Mouse (Mus musculus): ENCODE measurements at regions not wholly inside any gene's neighbourhood (a gene's known extent, or its start where the extent isn't known, plus 50 kb on each side); places are given as distances from the start of the nearest gene placed in this dataset.

GRCm38 (mm10) chr14:46277832-46278611, 101.2 kb upstream of the Gm15217 start:
- no peak for DNase-seq (ENCODE audit: low spot score in 2 of 2)

- DNase-seq (ENCODE audit: low spot score in 2 of 2): no peak
Observed at GRCm38 (mm10) chr14:46292398-46292797, 86.8 kb upstream of the Gm15217 start.

- DNase-seq (ENCODE audit: low spot score in 2 of 2): no peak
Observed at GRCm38 (mm10) chr14:46296275-46296674, 82.9 kb upstream of the Gm15217 start.

DNA sequence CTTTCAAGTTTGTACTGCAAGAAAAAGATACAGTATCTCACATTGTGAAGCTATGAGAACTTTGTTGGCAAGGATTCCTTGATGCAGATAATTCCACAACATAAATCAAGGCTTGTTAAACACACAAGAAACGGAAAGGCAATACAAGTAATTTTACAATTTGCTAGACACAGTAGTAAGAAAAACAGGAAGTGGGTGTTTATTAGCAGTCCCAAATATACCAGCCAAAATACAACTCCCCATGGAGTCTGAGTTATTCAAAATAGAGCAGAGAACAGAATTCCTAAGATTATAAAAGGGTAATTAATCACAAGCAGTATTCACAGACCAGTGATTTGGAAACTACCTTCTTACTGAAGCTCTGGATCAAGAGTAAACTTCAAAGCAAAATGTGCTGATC, 78.7 kb upstream of the Gm15217 start:
- DNase-seq (ENCODE audit: low spot score in 2 of 2): no peak

- no peak for DNase-seq (ENCODE audit: low spot score in 2 of 2)
Observed at GRCm38 (mm10) chr14:46302601-46303000, 76.6 kb upstream of the Gm15217 start.

GRCm38 (mm10) chr14:46305267-46305666, 73.9 kb upstream of the Gm15217 start:
- no peak for DNase-seq (ENCODE audit: low spot score in 2 of 2)

DNA sequence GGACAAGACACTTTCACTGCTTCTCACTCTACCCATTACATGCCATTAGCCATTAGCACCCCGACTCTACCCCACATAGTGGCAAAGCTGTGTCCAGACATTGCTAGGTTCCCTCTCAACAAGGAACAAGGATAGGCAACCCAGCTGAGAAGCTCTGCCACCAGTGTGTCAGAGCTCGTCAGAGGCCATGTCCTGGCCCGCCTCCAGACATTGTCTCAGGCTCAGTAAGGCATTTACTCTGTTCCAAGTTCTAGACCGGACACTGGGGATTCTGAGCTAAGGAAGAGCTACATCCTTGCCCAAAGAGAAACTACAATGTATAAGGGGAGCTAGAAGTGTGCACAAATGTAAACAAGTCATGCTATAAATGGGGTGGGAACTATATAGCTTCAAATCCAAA, 66.2 kb upstream of the Gm15217 start:
- DNase-seq (ENCODE audit: low spot score in 2 of 2): no peak

GRCm38 (mm10) chr14:46316521-46316920, 62.7 kb upstream of the Gm15217 start:
- no peak for DNase-seq (ENCODE audit: low spot score in 2 of 2)

DNA sequence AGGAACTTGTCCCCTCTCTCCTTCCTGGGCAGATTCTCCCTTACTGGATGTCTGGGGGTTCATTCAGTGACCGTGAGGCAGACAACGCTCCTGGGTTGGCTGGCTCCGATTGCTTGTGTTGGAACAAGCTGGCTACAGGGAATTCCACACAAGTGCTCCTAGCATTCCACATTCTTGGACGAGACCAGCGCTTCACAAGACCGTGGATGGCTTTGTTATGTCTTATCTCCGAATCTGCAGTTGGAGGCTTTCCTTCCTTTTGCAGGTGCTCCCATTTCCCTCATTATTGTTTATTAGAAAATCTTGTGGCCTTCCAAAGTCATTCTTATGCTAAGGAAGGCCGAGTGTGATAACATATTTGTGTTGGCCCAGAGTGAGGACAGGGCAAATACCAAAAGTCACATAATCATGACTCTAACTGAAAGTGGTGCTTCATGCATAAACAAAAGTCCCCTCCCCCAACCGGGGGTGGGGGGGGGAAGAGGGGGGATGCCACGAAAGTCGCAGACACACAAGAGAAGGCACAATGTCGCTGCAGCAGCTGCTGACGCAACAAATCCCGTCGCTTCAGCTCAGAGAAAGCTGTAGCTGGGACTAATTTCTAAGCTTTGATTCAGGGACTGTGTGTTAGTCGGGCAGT, 61.7 kb upstream of the Gm15217 start:
- DNase-seq (ENCODE audit: low spot score in 2 of 2): no peak

- no peak for DNase-seq (ENCODE audit: low spot score in 2 of 2)
Observed at GRCm38 (mm10) chr14:46328064-46328463, 51.1 kb upstream of the Gm15217 start.

Measured in layer of hippocampus, postnatal 14 days (tissue).